Mouse (Mus musculus) embryonic facial prominence, embryonic 15.5 days (tissue): ENCODE data around the gene Trim24. TPM values are rescaled to one million over a fixed set of nuclear protein-coding genes. Genes with fewer than 3 reads are reported as not detected.
"Not testable (repeated sequence)": the region's sequence is repeated elsewhere in the genome, so short reads cannot be mapped to it uniquely, and the experiment has no call there.

Experiments used
- ATAC-seq: fragments of 200-750 bp; cut with Nextera tagmentation; 2 replicates; pipeline ENCODE4 v1.8.0; 2017; ENCODE audit warnings: low read depth, moderate TSS enrichment; ENCODE audit not compliant: insufficient number of reproducible peaks, low FRiP score, low TSS enrichment
- H3K27ac ChIP-seq: fragments of 300-500 bp; sonication (generic); replicated peaks from 2 replicates; pipeline ENCODE4 v1.5.1; 2015; ENCODE audit warnings: mild to moderate bottlenecking, inconsistent platforms
- H3K27me3 ChIP-seq: fragments of 300-500 bp; sonication (generic); 2 replicates; pipeline ENCODE4 v1.6.1; 2015; ENCODE audit warnings: inconsistent platforms
- H3K36me3 ChIP-seq: fragments of 300-500 bp; sonication (generic); 2 replicates; pipeline ENCODE4 v1.6.1; 2015; ENCODE audit warnings: mild to moderate bottlenecking, inconsistent platforms
- H3K4me1 ChIP-seq: fragments of 300-500 bp; sonication (generic); 2 replicates; pipeline ENCODE4 v1.6.1; 2015; ENCODE audit warnings: inconsistent platforms
- H3K4me2 ChIP-seq: fragments of 300-500 bp; sonication (generic); replicated peaks from 2 replicates; pipeline ENCODE4 v1.6.1; 2015; ENCODE audit warnings: mild to moderate bottlenecking, inconsistent platforms
- H3K4me3 ChIP-seq: fragments of 300-500 bp; sonication (generic); replicated peaks from 2 replicates; pipeline ENCODE4 v1.5.1; 2015; ENCODE audit warnings: mild to moderate bottlenecking, inconsistent platforms
- H3K9ac ChIP-seq: fragments of 300-500 bp; sonication (generic); 2 replicates; pipeline ENCODE4 v1.6.1; 2015; ENCODE audit warnings: inconsistent platforms
- H3K9me3 ChIP-seq: fragments of 300-500 bp; sonication (generic); replicated peaks from 2 replicates; pipeline ENCODE4 v1.6.1; 2016; ENCODE audit warnings: inconsistent platforms
- WGBS: fragments of 180-500 bp; shearing (Covaris S2); methylation state at CpG from one replicate; pipeline ENCODE4 v1.1.7; 2015; 5-methylcytosine and 5-hydroxymethylcytosine counted together
- polyA plus RNA-seq: library from polyadenylated mRNA; unstranded; fragments of >200 nt; fragmentation: Nextera tagmentation; extraction: Ambion mirVana; gene quantifications from 2 replicates; pipeline ENCODE4 v1.2.1, GENCODE M21; 2015

The Trim24 gene
- polyA plus RNA-seq = 10.4 and 11.8 TPM in 2 replicates

DNA sequence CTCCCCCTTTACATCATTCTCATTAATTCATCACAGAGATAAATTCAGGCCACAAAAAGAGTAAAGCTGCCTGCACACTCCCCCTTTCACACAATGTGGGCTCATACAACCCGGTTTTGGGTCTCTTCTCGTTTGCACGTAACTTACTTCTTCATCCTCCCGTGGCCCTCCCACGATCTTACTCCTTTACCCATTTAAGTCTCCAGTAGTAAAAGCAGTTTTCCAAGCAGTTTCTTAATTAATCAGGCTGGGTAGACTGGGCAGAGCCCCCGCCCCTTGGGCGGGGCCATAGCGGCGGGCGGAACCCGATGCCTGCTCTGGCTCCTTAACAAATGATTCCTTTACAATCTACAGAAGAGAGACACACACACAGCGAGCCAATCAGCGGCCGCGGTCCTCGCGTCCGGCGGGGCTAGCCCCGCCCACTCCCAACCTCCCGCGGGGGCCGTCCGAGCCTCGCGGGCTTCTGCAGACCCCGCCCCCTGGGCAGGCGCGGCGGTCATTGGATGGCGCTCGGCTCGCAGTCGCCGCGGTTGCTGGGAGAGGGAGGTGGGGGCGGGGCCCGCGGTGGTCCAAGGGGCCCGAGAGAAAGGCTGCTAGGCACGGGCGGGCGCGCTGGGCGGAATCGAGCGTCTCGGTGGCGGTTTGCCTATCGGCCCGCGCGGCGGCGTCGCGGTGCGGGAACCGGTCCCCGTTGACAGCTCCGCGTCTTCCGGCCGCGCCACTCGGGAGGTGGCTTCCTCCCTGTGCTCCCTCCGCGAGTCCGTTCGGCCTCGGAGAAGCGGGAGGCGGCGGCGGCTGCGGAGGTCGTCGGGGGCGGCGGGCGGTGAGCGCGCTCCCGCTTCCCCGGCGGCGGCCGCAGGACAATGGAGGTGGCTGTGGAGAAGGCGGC lies at the start of gene Trim24:
Gene Trim24, plus strand, starts transcription at position 567 of the 892 bp plus-strand sequence.
- under 1% methylated on average over 74 of the region's 89 CpGs for WGBS
- Histone ChIP-seq H3K9ac (peak within 1 kb of the TSS; percentile 94), H3K27ac (peak within 1 kb of the TSS; percentile 97), H3K4me1 (no peaks in the 10 kb centered on the region), H3K4me3 (peak within 1 kb of the TSS; percentile 82), H3K36me3 (peaks cover 24% of the 10 kb centered on the region; the same call in 1 of the 2 replicates), H3K4me2 (peak within 1 kb of the TSS; percentile 48), H3K9me3 (peaks cover 27% of the 10 kb centered on the region), H3K27me3 (no peaks in the 10 kb centered on the region)
- peak; percentile 98 for ATAC-seq

DNA sequence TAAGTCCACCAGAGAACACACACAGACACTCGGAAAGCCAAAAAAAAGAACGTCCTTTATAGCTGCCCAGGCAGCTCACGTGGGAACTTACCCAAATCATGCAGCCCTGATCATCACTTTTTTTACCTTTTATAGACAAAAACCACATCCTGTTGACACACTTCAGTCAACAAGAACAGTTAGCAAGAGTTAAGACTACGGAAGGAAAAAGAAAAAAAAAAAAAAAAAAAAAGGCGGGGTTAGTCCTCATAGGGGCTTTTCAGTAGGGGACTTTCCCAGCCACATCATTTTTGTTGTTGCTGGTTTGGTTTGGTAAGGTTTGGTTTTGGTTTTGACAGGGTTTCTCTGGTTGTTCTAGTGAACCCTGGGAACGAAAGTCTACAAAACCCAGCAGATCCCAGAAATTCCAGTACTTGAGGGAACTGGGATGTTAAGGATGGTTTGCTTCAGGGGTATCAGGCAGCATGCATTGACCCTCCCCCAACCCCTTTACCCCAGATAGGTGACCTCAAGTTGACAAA lies 49.0 kb upstream of the Trim24 start:
- no peaks in the 10 kb centered on the region for H3K4me1 ChIP-seq
- no peak for ATAC-seq
- 82% methylated on average over 6 of the region's 6 CpGs for WGBS
- H3K27me3 ChIP-seq = no peaks in the 10 kb centered on the region
- no peaks in the 10 kb centered on the region for H3K36me3 ChIP-seq
- no peak overlapping the region for H3K9ac ChIP-seq
- no peaks in the 10 kb centered on the region for H3K9me3 ChIP-seq
- no peak overlapping the region for H3K27ac ChIP-seq
- no peak overlapping the region for H3K4me2 ChIP-seq
- H3K4me3 ChIP-seq = no peak overlapping the region

GRCm38 (mm10) chr6:37822390-37822789 lies 48.2 kb upstream of the Trim24 start:
- H3K4me3 ChIP-seq = no peak overlapping the region
- no peaks in the 10 kb centered on the region for H3K27me3 ChIP-seq
- no peaks in the 10 kb centered on the region for H3K36me3 ChIP-seq
- no peaks in the 10 kb centered on the region for H3K4me1 ChIP-seq
- no peaks in the 10 kb centered on the region for H3K9me3 ChIP-seq
- no peak for ATAC-seq
- 87% methylated on average over 2 of the region's 2 CpGs for WGBS
- no peak overlapping the region for H3K4me2 ChIP-seq
- H3K27ac ChIP-seq = no peak overlapping the region
- no peak overlapping the region for H3K9ac ChIP-seq

- H3K36me3 ChIP-seq = no peaks in the 10 kb centered on the region
- 79% methylated on average over 4 of the region's 4 CpGs for WGBS
- H3K9me3 ChIP-seq = no peaks in the 10 kb centered on the region
- no peaks in the 10 kb centered on the region for H3K4me1 ChIP-seq
- no peak for ATAC-seq
- no peaks in the 10 kb centered on the region for H3K27me3 ChIP-seq
- no peak overlapping the region for H3K4me2 ChIP-seq
- no peak overlapping the region for H3K27ac ChIP-seq
- H3K9ac ChIP-seq = no peak overlapping the region
- no peak overlapping the region for H3K4me3 ChIP-seq
Observed at GRCm38 (mm10) chr6:37823731-37824130, 46.9 kb upstream of the Trim24 start.

GRCm38 (mm10) chr6:37825331-37826115 lies 45.1 kb upstream of the Trim24 start:
- not testable (repeated sequence) for H3K9me3 ChIP-seq, H3K36me3 ChIP-seq, H3K9ac ChIP-seq, H3K4me1 ChIP-seq, H3K27me3 ChIP-seq, ATAC-seq, H3K27ac ChIP-seq, H3K4me2 ChIP-seq, H3K4me3 ChIP-seq
- 83% methylated on average over 7 of the region's 7 CpGs for WGBS

- H3K9ac ChIP-seq = no peak overlapping the region
- no peaks in the 10 kb centered on the region for H3K9me3 ChIP-seq
- no peaks in the 10 kb centered on the region for H3K27me3 ChIP-seq
- no peak overlapping the region for H3K4me2 ChIP-seq
- no peak overlapping the region for H3K27ac ChIP-seq
- 85% methylated on average over 3 of the region's 3 CpGs for WGBS
- no peak overlapping the region for H3K4me3 ChIP-seq
- no peaks in the 10 kb centered on the region for H3K36me3 ChIP-seq
- no peaks in the 10 kb centered on the region for H3K4me1 ChIP-seq
- ATAC-seq = no peak
Observed at GRCm38 (mm10) chr6:37828955-37829354, 41.7 kb upstream of the Trim24 start.

- Histone ChIP-seq H3K4me1 (no peaks in the 10 kb centered on the region), H3K27me3 (no peaks in the 10 kb centered on the region), H3K9ac (no peak overlapping the region), H3K36me3 (no peaks in the 10 kb centered on the region), H3K9me3 (no peaks in the 10 kb centered on the region), H3K4me2 (no peak overlapping the region), H3K4me3 (no peak overlapping the region), H3K27ac (no peak overlapping the region)
- ATAC-seq = no peak
Observed at GRCm38 (mm10) chr6:37829631-37830030, 41.0 kb upstream of the Trim24 start.

GRCm38 (mm10) chr6:37833691-37834090 lies 36.9 kb upstream of the Trim24 start:
- H3K4me2 ChIP-seq = no peak overlapping the region
- H3K9me3 ChIP-seq = no peaks in the 10 kb centered on the region

GRCm38 (mm10) chr6:37836951-37837565 lies 33.6 kb upstream of the Trim24 start:
- H3K4me1 ChIP-seq, H3K4me2 ChIP-seq, ATAC-seq, H3K9me3 ChIP-seq, H3K27me3 ChIP-seq, H3K36me3 ChIP-seq, H3K9ac ChIP-seq, H3K27ac ChIP-seq, H3K4me3 ChIP-seq: not testable (repeated sequence)
- 66% methylated on average over 2 of the region's 2 CpGs for WGBS

More at GRCm38 (mm10) chr6:37833691-37834090, 36.9 kb upstream of the Trim24 start:
- no peak overlapping the region for H3K27ac ChIP-seq
- WGBS = 93% methylated on average over 1 of the region's 1 CpGs
- no peak for ATAC-seq
- no peak overlapping the region for H3K9ac ChIP-seq
- H3K27me3 ChIP-seq = no peaks in the 10 kb centered on the region
- no peaks in the 10 kb centered on the region for H3K36me3 ChIP-seq
- H3K4me3 ChIP-seq = no peak overlapping the region
- H3K4me1 ChIP-seq = no peaks in the 10 kb centered on the region

DNA sequence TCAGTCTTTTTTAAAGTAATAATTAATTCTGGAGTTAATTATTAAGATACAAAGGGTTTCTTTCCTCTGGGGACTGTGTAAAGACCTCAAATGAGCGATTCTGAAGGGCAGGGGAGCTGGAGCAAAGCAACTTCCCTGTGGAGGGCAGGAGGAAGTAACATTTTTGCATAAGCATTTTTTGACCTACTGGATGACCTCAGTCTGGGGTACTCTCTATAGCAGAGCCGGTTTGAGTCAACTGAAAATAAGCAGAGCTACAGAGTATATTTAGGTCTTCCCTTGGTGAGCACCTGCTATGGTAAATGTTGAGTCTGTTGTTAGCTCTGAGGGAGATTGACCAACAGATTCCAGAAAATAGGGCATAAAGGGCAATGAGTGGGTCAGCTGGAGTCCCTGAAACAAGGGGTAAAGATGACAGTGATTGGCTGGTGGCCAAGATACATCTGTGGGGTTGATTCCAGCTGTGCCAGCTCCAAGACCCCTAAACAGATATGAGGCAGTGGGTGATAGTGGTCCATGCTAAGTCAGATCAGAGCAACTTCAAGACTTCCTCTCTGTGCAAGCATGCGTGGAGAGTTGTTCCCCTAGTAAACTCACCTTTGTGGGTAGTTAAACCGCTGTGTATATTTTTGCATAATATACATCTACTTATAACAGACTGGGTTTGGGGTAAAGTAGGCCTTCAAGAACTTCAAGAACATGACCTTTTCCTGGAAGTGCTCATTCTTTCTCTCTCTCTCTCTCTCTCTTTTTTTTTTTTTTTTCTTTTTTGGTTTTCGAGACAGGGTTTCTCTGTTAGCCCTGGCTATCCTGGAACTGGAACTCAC lies 27.6 kb upstream of the Trim24 start:
- no peak overlapping the region for H3K4me2 ChIP-seq
- H3K9me3 ChIP-seq = no peaks in the 10 kb centered on the region
- no peaks in the 10 kb centered on the region for H3K4me1 ChIP-seq
- H3K27me3 ChIP-seq = no peaks in the 10 kb centered on the region
- no peak for ATAC-seq
- H3K27ac ChIP-seq = no peak overlapping the region
- no peak overlapping the region for H3K9ac ChIP-seq
- H3K36me3 ChIP-seq = no peaks in the 10 kb centered on the region
- H3K4me3 ChIP-seq = no peak overlapping the region
- WGBS = 83% methylated on average over 5 of the region's 5 CpGs
